Mouse (Mus musculus) cortical plate, adult 2 months (tissue): ENCODE data around the gene Tppp.
"Not testable (repeated sequence)": the region's sequence is repeated elsewhere in the genome, so short reads cannot be mapped to it uniquely, and the experiment has no call there.

Experiments
- CTCF ChIP-seq: fragments of 200-500 bp; IDR thresholded peaks from 2 replicates; pipeline ENCODE4 v1.5.1; 2011; ENCODE audit warnings: mild to moderate bottlenecking, control low read depth, low read length; ENCODE audit not compliant: insufficient read depth; ENCODE audit errors: extremely low read depth
- POLR2A ChIP-seq: fragments of 200-500 bp; IDR thresholded peaks from 2 replicates; pipeline ENCODE4 v1.6.1; 2011; ENCODE audit warnings: mild to moderate bottlenecking, low read length, control low read depth; ENCODE audit not compliant: insufficient read depth; ENCODE audit errors: extremely low read depth

DNA sequence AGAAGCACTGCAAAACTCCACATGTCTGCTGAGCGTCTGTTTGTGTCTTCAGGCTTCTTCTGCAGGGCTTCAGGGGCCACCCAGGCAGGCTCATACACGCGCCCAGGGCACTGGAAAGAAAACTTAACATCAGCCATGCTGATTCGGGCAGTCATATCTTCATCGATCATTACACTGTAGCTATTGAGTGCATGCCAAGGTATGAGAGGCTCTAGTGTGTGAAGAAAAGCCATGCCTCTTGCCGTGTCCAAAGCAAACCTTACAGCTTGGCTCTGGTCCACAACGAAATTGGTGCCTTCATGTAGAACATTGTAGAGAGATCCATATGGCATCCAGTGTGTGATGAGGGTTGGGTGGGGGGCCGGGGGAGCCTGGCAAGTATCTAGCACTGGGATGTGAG is 9.8 kb downstream of the Tppp start:
- not testable (repeated sequence) for TF ChIP-seq CTCF, POLR2A
